Mouse (Mus musculus) G1E (cell line): ENCODE measurements around the gene Guca1a.

Source experiments
- CTCF ChIP-seq: IDR thresholded peaks from 2 replicates; pipeline ENCODE4 v1.5.1; 2012; ENCODE audit warnings: low read depth, low read length, inconsistent platforms, mixed read lengths
- GATA1 ChIP-seq: IDR thresholded peaks from 2 replicates; pipeline ENCODE4 v1.6.1; 2012; ENCODE audit warnings: borderline replicate concordance, low read length, inconsistent platforms, mixed read lengths

- TF ChIP-seq CTCF (no peak), GATA1 (no peak)
These were observed 17.1 kb downstream of the Guca1a start for GRCm38 (mm10) chr17:47383266-47383665.
